Mouse (Mus musculus): ENCODE results near the gene Syde2. TPM values are rescaled to one million over a fixed set of nuclear protein-coding genes. Genes with fewer than 3 reads are reported as not detected.

Syde2 gene
- polyA plus RNA-seq, 1 experiment from 2014 or later: 0.82 TPM

DNA sequence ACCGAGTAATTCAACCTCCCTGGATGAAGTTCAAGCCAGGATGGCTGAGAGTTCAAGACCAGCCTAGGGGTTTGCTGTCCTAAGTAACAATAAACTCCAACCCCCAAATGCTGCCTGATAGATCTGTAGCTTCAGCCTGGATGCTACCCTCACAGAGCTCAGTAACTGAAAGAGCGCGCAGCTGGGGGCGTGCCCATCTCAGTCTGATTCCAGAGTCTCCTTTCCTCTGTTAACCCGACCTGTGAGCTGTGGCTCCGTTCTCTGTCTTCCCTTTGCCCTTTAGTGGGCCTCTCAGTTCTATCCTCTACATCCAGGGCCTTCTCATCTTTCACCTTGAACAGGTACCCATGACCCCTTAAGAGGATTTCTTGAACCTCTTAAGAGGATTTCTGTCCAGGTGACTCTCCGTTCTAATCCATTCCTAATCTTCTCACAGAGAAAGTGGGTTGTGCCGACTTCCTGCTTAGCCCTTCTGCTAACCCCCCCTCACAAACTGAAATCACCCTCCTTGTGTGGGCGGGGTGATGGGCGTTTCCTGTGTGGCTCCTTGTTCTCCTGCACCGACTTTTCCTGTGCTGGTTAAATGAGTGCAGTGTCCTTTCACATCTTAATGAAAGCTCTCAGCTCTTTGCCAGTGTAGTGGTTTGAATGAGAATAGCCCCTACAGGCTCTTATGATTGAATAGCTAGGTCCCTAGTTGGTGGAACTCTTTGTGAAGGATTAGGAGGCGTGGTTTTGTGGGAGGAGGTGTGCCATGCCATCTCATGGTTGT, 51.6 kb downstream of the Syde2 start:
- H3K9ac ChIP-seq (replicated peaks; ENCODE audit: low read depth, low read length): no peak overlapping the region
- ATAC-seq: no peak
- no peaks in the 10 kb centered on the region for H3K4me1 ChIP-seq (replicated peaks; ENCODE audit: control insufficient read depth, insufficient read depth, low read length)
- H3K9me3 ChIP-seq (ENCODE audit: control insufficient read depth, low read length): no peaks in the 10 kb centered on the region
- no peak overlapping the region for H3K27ac ChIP-seq (ENCODE audit: low read length)
- no peak overlapping the region for H3K4me2 ChIP-seq (ENCODE audit: low read length)
- no peak overlapping the region for H3K4me3 ChIP-seq (replicated peaks; ENCODE audit: low read length)
- no peaks in the 10 kb centered on the region for H3K27me3 ChIP-seq (replicated peaks; ENCODE audit: control insufficient read depth, insufficient read depth, low read length)
- 48% methylated on average over 12 of the region's 12 CpGs for WGBS
- H3K36me3 ChIP-seq (ENCODE audit: control insufficient read depth, insufficient read depth): no peaks in the 10 kb centered on the region

DNA sequence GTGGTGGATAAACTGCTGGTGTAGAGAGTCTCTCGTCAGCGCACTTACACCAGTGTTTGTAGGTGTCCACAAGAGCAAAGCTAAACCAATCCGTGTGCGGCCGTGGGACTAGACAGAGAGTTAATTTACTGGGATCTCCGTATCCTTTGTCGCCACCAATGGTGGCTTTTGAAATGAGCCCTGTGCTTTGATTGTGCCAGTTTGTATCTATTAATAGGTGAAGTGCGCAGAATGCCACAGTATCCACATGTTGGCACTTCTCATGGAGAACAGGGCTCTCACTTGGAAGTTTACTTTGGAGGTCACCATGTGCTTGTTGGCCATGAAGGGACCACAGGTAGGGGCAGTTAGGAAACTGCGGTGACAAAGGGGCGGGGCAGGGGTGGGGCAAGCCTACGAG, 53.7 kb downstream of the Syde2 start:
- no peak overlapping the region for H3K4me2 ChIP-seq (ENCODE audit: low read length)
- H3K4me3 ChIP-seq (replicated peaks; ENCODE audit: low read length): no peak overlapping the region
- no peak overlapping the region for H3K9ac ChIP-seq (replicated peaks; ENCODE audit: low read depth, low read length)
- no peaks in the 10 kb centered on the region for H3K27me3 ChIP-seq (replicated peaks; ENCODE audit: control insufficient read depth, insufficient read depth, low read length)
- H3K4me1 ChIP-seq (replicated peaks; ENCODE audit: control insufficient read depth, insufficient read depth, low read length): no peaks in the 10 kb centered on the region
- no peaks in the 10 kb centered on the region for H3K36me3 ChIP-seq (ENCODE audit: control insufficient read depth, insufficient read depth)
- H3K9me3 ChIP-seq (ENCODE audit: control insufficient read depth, low read length): no peaks in the 10 kb centered on the region
- H3K27ac ChIP-seq (ENCODE audit: low read length): no peak overlapping the region
- ATAC-seq: no peak
- 94% methylated on average over 11 of the region's 11 CpGs for WGBS

DNA sequence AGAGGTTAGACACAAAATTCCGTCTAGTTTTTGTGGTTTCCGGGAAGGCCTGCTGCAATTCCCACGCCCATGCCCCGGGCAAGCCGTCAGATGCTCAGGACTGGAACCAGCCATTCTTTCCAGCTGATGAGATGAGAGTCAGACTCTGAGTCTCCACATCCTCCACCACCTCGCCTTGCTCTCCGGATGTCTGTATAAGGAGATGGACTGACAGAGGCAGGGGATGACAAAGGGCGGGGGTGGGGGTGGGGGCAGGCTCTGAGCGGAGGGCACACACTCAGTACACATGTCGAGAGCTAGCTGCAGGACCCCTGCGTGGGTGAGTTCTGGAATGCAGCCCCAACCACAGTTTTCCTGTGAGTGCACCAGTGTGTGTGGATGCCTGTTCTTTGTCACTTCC, 57.3 kb downstream of the Syde2 start:
- H3K4me1 ChIP-seq (replicated peaks; ENCODE audit: control insufficient read depth, insufficient read depth, low read length): no peaks in the 10 kb centered on the region
- H3K4me2 ChIP-seq (ENCODE audit: low read length): no peak overlapping the region
- no peak overlapping the region for H3K27ac ChIP-seq (ENCODE audit: low read length)
- H3K4me3 ChIP-seq (replicated peaks; ENCODE audit: low read length): no peak overlapping the region
- WGBS: 74% methylated on average over 11 of the region's 11 CpGs
- H3K9me3 ChIP-seq (ENCODE audit: control insufficient read depth, low read length): no peaks in the 10 kb centered on the region
- no peak overlapping the region for H3K9ac ChIP-seq (replicated peaks; ENCODE audit: low read depth, low read length)
- H3K36me3 ChIP-seq (ENCODE audit: control insufficient read depth, insufficient read depth): no peaks in the 10 kb centered on the region
- no peak for ATAC-seq
- H3K27me3 ChIP-seq (replicated peaks; ENCODE audit: control insufficient read depth, insufficient read depth, low read length): no peaks in the 10 kb centered on the region

DNA sequence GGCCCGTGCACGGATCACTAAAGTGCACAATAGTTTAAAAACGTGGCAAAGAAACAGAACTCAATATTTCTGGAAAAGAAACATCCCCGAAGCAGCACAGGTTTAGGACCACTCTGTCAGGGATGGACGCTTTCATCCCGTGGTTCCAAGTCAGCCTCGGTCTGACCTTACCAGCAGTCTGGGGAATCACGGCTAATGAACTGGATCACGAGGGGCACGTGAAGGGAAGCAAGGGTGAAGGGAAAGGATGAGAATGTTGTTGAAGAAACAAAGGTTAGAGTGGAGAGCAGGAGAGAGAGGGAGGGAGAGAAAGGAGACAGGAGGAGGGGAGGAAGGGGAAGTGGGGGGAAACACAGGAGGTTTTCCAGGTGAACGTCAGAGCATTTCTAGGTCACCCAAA, 58.4 kb downstream of the Syde2 start:
- Histone ChIP-seq H3K4me1 (replicated peaks; ENCODE audit: control insufficient read depth, insufficient read depth, low read length) (no peaks in the 10 kb centered on the region), H3K27me3 (replicated peaks; ENCODE audit: control insufficient read depth, insufficient read depth, low read length) (no peaks in the 10 kb centered on the region), H3K9ac (replicated peaks; ENCODE audit: low read depth, low read length) (no peak overlapping the region), H3K27ac (ENCODE audit: low read length) (no peak overlapping the region), H3K4me2 (ENCODE audit: low read length) (no peak overlapping the region), H3K9me3 (ENCODE audit: control insufficient read depth, low read length) (no peaks in the 10 kb centered on the region), H3K4me3 (replicated peaks; ENCODE audit: low read length) (no peak overlapping the region), H3K36me3 (ENCODE audit: control insufficient read depth, insufficient read depth) (no peaks in the 10 kb centered on the region)
- no peak for ATAC-seq
- 89% methylated on average over 11 of the region's 11 CpGs for WGBS

DNA sequence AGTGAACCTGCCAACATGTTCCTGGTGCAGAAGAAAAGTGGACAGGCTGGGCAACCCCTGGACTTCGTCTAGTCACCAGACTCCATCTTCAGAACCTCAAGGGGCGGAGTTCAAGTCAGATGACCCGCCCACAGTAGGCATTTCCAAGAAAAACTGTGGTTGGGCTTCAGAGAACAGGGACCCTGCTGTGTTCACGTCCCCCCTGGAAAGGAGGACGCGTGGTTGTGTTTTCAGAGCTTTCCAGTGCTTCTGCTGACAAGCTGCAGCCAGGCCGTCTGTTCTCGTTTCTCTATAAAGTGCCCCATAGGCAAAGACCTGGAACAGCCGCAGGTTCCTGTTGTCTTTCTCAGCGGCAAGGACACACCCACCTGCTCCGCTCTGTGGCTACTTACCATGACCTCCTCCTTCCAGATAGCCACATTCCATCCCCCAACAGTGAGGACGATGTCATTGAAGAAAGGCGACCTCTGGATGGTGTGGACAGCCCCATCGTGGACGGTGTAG, 60.1 kb downstream of the Syde2 start:
- Histone ChIP-seq H3K27me3 (replicated peaks; ENCODE audit: control insufficient read depth, insufficient read depth, low read length) (no peaks in the 10 kb centered on the region), H3K9ac (replicated peaks; ENCODE audit: low read depth, low read length) (no peak overlapping the region), H3K27ac (ENCODE audit: low read length) (no peak overlapping the region), H3K4me2 (ENCODE audit: low read length) (no peak overlapping the region), H3K4me3 (replicated peaks; ENCODE audit: low read length) (no peak overlapping the region), H3K4me1 (replicated peaks; ENCODE audit: control insufficient read depth, insufficient read depth, low read length) (peaks cover 7% of the 10 kb centered on the region), H3K9me3 (ENCODE audit: control insufficient read depth, low read length) (no peaks in the 10 kb centered on the region), H3K36me3 (ENCODE audit: control insufficient read depth, insufficient read depth) (no peaks in the 10 kb centered on the region)
- WGBS: 29% methylated on average over 15 of the region's 15 CpGs
- no peak for ATAC-seq

DNA sequence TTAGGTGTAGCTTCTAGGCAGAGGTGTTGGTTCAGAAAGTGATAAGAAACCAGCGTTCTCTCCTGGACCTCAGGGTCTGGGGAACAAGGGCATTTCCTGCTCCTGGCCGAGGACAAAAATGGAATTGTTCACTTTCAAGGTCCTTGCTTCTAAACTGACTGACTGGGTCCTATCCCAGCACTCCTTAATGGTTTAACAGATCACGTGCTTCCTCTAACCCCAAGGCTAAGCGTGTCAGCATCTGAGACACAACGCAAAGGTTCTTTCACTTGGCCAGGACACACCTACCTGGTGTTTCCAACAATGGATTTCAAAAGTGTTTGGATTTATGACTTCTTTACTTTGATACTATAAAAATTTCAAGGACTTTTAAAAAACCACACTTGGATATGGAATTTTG, 62.3 kb downstream of the Syde2 start:
- WGBS: 93% methylated on average over 5 of the region's 5 CpGs
- no peak overlapping the region for H3K27ac ChIP-seq (ENCODE audit: low read length)
- no peak overlapping the region for H3K4me3 ChIP-seq (replicated peaks; ENCODE audit: low read length)
- peaks cover 7% of the 10 kb centered on the region for H3K4me1 ChIP-seq (replicated peaks; ENCODE audit: control insufficient read depth, insufficient read depth, low read length)
- H3K9ac ChIP-seq (replicated peaks; ENCODE audit: low read depth, low read length): no peak overlapping the region
- no peaks in the 10 kb centered on the region for H3K9me3 ChIP-seq (ENCODE audit: control insufficient read depth, low read length)
- H3K4me2 ChIP-seq (ENCODE audit: low read length): no peak overlapping the region
- ATAC-seq: no peak
- no peaks in the 10 kb centered on the region for H3K36me3 ChIP-seq (ENCODE audit: control insufficient read depth, insufficient read depth)
- H3K27me3 ChIP-seq (replicated peaks; ENCODE audit: control insufficient read depth, insufficient read depth, low read length): no peaks in the 10 kb centered on the region

DNA sequence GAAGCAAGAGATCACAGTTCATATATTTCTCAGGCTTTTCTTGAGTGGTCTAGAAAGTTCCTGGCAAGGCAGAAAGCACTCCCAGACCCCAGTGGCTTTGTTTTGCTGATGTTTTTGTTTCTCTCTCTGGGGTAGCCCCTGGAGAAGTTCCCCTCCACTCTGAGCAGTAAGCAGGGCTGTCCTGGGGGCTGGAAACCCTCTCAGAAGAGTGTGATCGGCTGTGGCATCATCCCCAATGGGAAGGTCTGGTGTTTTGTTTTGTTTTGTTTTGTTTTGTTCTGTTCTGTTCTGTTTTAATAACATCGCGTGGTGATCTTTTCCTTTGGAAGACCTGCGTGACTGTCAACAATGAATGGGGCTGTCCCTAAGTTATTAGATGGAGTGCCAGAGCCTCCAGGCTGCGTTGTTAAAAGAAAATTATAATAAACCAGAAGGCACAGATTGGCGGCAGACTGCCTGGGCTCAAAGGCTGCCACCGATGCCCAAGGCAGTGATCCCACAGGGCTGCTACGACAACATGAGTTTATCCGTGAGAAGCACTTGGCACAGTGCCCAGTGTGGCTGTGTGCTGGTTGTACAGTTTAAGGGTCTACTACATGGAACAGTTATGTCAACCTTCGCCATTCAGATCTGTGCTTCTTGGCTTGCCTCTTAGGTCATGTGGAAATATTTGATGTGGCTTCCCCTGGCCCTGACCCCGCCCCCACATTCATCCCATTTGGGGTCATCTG, 63.8 kb downstream of the Syde2 start:
- H3K9me3 ChIP-seq (ENCODE audit: control insufficient read depth, low read length): no peaks in the 10 kb centered on the region
- H3K27ac ChIP-seq (ENCODE audit: low read length): no peak overlapping the region
- peaks cover 7% of the 10 kb centered on the region for H3K4me1 ChIP-seq (replicated peaks; ENCODE audit: control insufficient read depth, insufficient read depth, low read length)
- H3K4me3 ChIP-seq (replicated peaks; ENCODE audit: low read length): no peak overlapping the region
- 14% methylated on average over 11 of the region's 11 CpGs for WGBS
- H3K4me2 ChIP-seq (ENCODE audit: low read length): 0 out of 2 replicates have a peak overlapping the region, but pooled peaks have one; percentile 11
- no peaks in the 10 kb centered on the region for H3K36me3 ChIP-seq (ENCODE audit: control insufficient read depth, insufficient read depth)
- ATAC-seq: peak; percentile 89
- H3K9ac ChIP-seq (replicated peaks; ENCODE audit: low read depth, low read length): no peak overlapping the region
- H3K27me3 ChIP-seq (replicated peaks; ENCODE audit: control insufficient read depth, insufficient read depth, low read length): no peaks in the 10 kb centered on the region

- no peak overlapping the region for H3K27ac ChIP-seq (ENCODE audit: low read length)
- WGBS: 70% methylated on average over 6 of the region's 6 CpGs
- H3K4me3 ChIP-seq (replicated peaks; ENCODE audit: low read length): no peak overlapping the region
- no peak overlapping the region for H3K4me2 ChIP-seq (ENCODE audit: low read length)
- no peak overlapping the region for H3K9ac ChIP-seq (replicated peaks; ENCODE audit: low read depth, low read length)
- ATAC-seq: no peak
- H3K4me1 ChIP-seq (replicated peaks; ENCODE audit: control insufficient read depth, insufficient read depth, low read length): peaks cover 7% of the 10 kb centered on the region
- H3K36me3 ChIP-seq (ENCODE audit: control insufficient read depth, insufficient read depth): no peaks in the 10 kb centered on the region
- H3K9me3 ChIP-seq (ENCODE audit: control insufficient read depth, low read length): no peaks in the 10 kb centered on the region
- no peaks in the 10 kb centered on the region for H3K27me3 ChIP-seq (replicated peaks; ENCODE audit: control insufficient read depth, insufficient read depth, low read length)
These were observed 65.6 kb downstream of the Syde2 start for GRCm38 (mm10) chr3:146053082-146053814.

DNA sequence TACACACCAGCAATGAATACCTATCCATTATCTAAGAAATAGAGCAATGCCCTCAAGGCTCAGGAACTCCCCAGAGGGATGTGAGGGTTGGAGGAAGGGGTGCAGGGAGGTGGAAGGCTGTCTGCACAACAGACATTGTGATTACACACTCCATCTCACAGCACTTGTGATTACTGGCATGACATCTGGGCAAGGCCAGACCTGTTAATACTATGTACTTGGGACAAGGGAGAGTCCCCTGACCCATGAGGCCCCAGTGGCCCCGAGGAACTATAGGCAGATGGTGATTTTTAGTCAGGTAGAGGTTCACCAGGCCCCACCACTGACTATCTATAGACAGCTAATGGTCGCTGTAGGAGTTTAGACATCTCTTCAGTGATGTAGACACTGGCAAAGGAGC, 66.2 kb downstream of the Syde2 start:
- H3K27ac ChIP-seq (ENCODE audit: low read length): no peak overlapping the region
- H3K4me1 ChIP-seq (replicated peaks; ENCODE audit: control insufficient read depth, insufficient read depth, low read length): peaks cover 7% of the 10 kb centered on the region
- no peaks in the 10 kb centered on the region for H3K36me3 ChIP-seq (ENCODE audit: control insufficient read depth, insufficient read depth)
- no peak for ATAC-seq
- no peaks in the 10 kb centered on the region for H3K27me3 ChIP-seq (replicated peaks; ENCODE audit: control insufficient read depth, insufficient read depth, low read length)
- H3K4me2 ChIP-seq (ENCODE audit: low read length): no peak overlapping the region
- no peak overlapping the region for H3K9ac ChIP-seq (replicated peaks; ENCODE audit: low read depth, low read length)
- H3K9me3 ChIP-seq (ENCODE audit: control insufficient read depth, low read length): no peaks in the 10 kb centered on the region
- no peak overlapping the region for H3K4me3 ChIP-seq (replicated peaks; ENCODE audit: low read length)
- WGBS: 82% methylated on average over 2 of the region's 2 CpGs
